Mouse (Mus musculus) testis, adult 2 months (tissue): ENCODE measurements at regions not wholly inside any gene's neighbourhood (a gene's known extent, or its start where the extent isn't known, plus 50 kb on each side); places are given as distances from the start of the nearest gene placed in this dataset.

ENCODE experiments used
- CTCF ChIP-seq: fragments of 200-500 bp; IDR thresholded peaks from 2 replicates; pipeline ENCODE4 v1.5.1; 2012; ENCODE audit warnings: low read depth, mild to moderate bottlenecking, inconsistent platforms, low read length, moderate library complexity; ENCODE audit not compliant: control insufficient read depth, insufficient read depth, insufficient replicate concordance
- POLR2A ChIP-seq: fragments of 200-500 bp; IDR thresholded peaks from 2 replicates; pipeline ENCODE4 v1.6.1; 2012; ENCODE audit warnings: low read depth, mild to moderate bottlenecking, inconsistent platforms, low read length, moderate library complexity; ENCODE audit not compliant: control insufficient read depth

DNA sequence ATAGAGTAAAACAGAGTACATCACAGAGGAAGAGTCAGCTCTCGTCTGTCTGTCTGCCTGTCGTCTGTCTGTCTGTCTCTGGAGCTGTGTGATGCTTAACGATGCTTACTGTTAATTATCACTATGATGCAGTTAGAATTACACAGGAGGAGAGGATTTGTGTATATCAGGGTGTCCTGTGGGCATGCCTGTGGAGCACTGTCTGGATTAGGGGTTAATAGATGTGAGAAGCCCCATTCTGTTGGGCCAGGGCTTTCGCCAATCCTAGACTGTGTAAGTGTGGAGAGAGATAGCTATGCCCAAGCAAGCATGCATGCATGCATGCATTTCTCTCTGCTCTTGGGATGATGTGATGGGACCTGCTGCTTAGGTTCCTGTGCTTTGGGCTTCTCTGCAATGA, 218.0 kb upstream of the Nr5a2 start:
- TF ChIP-seq CTCF (no peak), POLR2A (no peak)
